Mouse (Mus musculus) heart, postnatal 4 days (tissue): ENCODE measurements at regions not wholly inside any gene's neighbourhood (a gene's known extent, or its start where the extent isn't known, plus 50 kb on each side); places are given as distances from the start of the nearest gene placed in this dataset.

Source experiments
- DNase-seq: peaks from one replicate; pipeline ENCODE4 v3.0.0; 2021

GRCm38 (mm10) chr6:127349479-127350110 lies 97.0 kb upstream of the Parp11 start:
- no peak for DNase-seq

- no peak for DNase-seq
Observed at GRCm38 (mm10) chr6:127351691-127352090, 94.9 kb upstream of the Parp11 start.

DNA sequence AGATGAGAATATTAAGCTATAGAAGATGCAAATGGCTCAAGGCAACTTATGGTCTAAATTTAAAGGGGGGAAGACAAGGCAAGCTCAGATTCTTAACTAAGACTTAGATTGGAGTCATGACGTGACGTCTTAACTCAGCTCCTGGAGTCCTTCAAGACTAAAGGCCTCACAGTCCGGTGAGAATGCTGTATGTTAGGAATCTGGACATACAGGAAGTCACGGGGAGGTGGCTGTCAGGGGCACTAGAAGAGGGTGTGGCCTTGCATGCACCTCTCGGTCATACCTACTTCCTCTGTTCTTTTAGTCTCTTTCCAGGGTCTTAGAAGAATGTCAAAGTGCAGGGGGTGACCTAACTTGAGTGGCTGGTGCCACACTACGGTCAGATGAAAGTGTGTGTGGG lies 91.5 kb upstream of the Parp11 start:
- DNase-seq, result no peak

GRCm38 (mm10) chr6:127356442-127356841 lies 90.2 kb upstream of the Parp11 start:
- DNase-seq, result no peak

DNA sequence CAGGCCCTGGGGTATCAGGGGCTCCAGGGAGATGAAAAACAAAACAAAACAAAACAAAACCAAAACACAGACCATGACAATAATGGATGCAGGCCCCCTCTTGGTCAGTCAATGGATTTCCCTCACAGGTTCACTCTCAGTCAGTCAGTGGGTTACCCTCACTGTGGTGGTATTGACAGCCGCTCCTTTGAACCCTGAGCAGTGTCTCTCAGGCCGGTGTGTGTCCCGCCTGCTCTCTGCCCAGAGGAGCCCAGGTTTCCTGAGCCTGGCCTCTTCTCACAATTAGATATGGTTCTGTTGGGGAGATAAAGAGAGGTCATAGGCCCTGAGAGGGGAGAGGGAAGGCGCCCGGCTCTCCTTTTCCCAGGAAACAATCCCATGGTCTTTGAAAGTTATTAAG lies 87.8 kb upstream of the Parp11 start:
- DNase-seq, result no peak

- peak; percentile 88 for DNase-seq
Observed at GRCm38 (mm10) chr6:127359391-127359874, 87.2 kb upstream of the Parp11 start.

DNA sequence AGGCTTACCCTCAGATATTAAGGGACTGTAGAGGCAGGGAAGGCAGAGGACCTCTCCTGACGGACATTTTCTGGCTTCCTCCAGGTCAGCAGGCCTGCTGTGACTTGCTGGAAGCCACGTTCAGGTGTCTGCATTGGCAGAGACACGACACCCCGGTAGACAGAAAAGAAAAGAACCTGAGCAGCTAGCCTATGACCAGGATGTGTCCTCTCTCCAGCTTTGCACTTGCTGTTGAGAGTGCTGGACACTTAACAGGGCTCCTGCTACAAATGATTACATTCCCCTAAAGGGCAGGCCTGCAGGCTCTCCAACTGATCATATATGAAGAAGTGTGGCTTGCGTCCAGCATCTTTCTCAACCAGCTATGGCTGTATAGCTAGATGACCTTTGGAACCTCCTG lies 84.5 kb upstream of the Parp11 start:
- no peak for DNase-seq

GRCm38 (mm10) chr6:127362966-127363752 lies 83.5 kb upstream of the Parp11 start:
- no peak for DNase-seq

DNA sequence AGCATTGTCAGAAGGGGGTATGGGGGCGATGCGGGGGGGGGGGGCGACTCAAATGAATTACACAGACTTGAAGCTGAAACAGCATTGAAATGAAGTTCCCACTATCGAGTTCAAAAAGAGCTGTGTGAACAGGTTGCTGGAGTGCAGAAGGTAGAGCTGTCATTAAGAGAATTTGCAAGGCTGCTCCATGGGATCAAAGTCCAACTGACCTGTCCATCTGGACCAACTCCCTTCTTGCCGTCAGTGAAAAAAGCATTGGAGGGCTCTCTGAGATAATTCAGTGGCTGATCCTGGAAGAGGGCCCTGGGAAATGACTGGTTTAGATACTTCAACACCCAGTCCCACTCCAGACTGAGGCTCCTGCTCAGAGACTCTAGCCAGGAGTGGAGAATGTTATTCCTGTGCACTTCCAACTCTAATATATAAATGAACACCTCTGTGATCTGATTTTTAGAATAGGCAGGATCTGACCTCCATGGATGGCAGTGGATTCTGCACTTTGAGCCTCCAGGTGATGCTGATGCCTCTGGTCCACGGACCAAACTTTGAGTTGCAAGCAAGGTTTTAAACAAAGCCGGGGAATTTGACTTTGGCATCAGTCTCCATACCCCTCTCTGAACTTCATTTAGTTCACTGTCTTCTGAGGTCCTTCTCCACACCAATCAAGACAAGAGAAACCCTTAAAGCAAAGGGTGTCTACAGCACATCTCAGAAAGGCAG lies 82.6 kb upstream of the Parp11 start:
- no peak for DNase-seq

DNA sequence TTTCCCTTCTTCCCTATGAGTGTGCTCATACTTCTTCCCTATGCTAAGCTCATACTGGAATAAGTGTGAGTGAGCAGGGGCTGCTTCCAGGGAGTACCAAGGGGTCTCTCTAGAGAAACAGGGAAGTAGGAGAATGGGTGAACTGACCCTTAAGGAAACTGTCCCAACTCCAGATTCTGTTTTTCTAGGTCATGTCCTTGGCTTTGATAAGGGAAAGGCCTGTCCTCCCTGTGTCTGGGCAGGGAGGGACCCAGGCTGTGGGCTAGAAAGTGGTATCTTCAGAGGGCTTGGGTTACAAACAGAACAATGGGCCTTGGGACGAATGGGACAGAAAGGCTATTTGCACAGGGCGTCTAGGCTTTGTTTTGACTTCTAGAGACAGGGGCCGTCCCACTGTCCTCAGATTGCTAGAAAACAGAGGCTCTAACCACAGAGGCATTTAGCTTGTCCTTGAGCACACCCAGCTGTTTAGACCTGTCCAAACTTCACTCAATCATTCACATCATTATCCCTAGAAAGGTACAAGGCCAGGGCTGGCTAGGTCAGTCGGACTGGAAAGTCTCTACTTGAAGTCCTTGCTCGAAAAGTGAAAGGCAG lies 82.0 kb upstream of the Parp11 start:
- no peak for DNase-seq

- DNase-seq, result no peak
Observed at GRCm38 (mm10) chr6:127365246-127365645, 81.4 kb upstream of the Parp11 start.

GRCm38 (mm10) chr6:127365651-127366050 lies 81.0 kb upstream of the Parp11 start:
- no peak for DNase-seq

DNA sequence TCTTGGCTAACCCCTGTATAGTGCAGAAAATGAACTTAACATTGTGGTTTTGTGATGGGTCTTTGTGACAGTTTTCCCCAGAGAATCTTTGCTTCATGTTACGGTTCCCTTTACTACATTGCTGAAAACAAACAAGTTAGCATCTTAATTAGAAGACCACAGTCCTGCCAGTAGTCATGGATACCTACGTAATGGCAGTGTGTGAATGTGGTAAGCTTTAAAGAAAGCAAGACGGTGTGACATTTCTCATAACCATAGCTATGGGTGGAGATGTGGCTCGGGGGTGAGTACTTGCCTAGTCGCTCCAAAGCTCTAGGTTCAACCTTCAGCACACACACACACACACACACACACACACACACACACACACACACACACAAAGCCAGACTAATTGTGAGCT lies 73.6 kb upstream of the Parp11 start:
- DNase-seq, result no peak

- no peak for DNase-seq
Observed at GRCm38 (mm10) chr6:127373797-127374463, 72.7 kb upstream of the Parp11 start.

- DNase-seq, result peak; percentile 54
Observed at GRCm38 (mm10) chr6:127374464-127375143, 72.0 kb upstream of the Parp11 start.

GRCm38 (mm10) chr6:127375144-127375529 lies 71.5 kb upstream of the Parp11 start:
- DNase-seq, result no peak

- DNase-seq, result peak; percentile 14
Observed at GRCm38 (mm10) chr6:127375711-127376199, 70.9 kb upstream of the Parp11 start.

DNA sequence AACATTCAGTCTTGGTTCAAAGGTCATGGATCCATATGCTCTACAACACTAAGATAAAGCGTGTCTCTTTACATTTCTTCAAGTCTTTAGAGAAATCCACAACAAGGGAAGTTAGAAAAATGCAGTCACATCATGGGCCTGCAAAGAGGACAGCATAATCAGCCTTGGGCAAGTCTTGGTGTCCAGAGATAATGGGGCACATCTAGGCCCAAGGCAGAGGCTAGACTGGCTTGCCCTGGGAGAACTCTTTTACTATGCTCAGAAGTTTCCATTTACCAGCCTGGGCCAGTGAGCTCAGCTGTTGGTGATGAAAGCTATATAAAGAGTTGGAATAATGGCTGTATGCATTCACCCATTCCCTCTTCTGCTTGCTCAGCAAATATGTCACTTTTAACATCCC lies 67.9 kb upstream of the Parp11 start:
- no peak for DNase-seq

GRCm38 (mm10) chr6:127379511-127379910 lies 67.1 kb upstream of the Parp11 start:
- peak; percentile 55 for DNase-seq

DNA sequence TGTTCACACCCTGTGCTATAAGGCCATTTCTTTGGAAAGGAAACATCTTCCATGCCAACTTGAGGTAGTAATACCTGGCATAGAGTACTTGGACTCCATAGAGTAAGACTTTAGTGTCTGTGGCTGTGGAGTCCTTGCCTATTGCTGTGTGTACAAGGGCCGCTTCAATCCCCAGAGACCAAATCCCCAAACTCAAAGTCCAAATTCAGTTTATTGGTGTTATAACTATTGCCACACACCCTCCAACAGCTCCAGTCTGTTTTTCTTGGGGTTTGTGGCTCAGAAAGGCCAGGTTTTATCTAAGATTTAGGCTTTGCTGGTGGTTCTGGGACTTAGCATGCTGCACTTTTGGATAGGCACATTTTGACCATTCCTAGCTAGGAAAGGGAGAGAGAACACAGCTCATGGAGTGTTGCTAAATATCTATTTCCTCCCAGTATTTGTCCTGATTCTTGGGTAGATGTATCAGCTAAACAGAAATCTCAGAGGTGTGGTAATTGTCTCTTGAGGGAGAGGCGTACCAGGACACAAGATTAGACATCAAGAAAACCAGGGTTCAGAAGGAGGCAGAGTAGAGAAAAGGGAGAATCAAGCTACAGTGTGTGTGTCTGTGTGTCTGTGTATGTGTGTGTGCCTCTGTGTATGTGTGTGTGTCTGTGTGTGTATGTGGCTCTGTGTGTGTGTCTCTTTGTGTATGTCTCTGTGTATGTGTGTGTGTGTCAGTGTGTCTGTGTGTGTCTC lies 65.3 kb upstream of the Parp11 start:
- no peak for DNase-seq
